Mouse (Mus musculus) liver, adult 2 months (tissue): ENCODE results near the gene Ralgapa2.

ENCODE experiments used
- CTCF ChIP-seq: fragments of 200-500 bp; IDR thresholded peaks from 2 replicates; pipeline ENCODE4 v1.5.1; 2011; ENCODE audit warnings: low read depth, low read length, control low read depth
- POLR2A ChIP-seq: fragments of 200-500 bp; IDR thresholded peaks from 2 replicates; pipeline ENCODE4 v1.6.1; 2011; ENCODE audit warnings: low read length, control low read depth; ENCODE audit not compliant: insufficient read depth; ENCODE audit errors: extremely low read depth

DNA sequence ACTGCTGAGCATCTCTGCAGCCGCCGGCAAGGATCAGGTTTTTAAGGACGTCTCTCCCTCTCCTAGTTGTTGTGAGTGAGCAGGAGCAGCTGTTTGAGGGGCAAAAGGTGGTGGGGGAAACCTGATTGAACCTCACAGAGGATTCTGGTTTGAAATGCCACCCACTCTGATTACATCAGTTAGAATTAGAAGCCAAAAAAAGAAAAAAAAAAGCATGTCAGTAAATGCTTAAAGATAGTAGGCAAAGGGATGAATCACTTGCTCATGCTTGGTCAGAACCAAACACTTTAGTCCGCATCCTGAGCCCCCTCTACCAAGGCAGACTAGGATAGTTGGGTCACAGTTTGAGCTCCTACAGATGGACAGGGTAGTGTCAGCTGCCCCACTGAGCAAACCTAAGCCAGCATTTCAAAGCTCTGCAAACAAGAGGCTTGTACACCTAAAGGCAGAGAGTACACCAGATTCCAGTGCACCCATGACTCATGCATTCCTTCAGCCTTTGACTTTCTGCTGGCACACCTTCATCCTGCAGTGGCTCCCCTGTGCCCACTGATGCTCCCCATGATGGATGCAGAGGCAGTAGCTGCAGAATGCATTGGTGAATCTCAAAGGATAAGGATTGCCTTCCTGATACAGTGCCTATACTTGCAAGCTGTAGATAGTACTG, 265.6 kb downstream of the Ralgapa2 start:
- TF ChIP-seq CTCF (no peak), POLR2A (no peak)
